In the genomic region with DNA sequence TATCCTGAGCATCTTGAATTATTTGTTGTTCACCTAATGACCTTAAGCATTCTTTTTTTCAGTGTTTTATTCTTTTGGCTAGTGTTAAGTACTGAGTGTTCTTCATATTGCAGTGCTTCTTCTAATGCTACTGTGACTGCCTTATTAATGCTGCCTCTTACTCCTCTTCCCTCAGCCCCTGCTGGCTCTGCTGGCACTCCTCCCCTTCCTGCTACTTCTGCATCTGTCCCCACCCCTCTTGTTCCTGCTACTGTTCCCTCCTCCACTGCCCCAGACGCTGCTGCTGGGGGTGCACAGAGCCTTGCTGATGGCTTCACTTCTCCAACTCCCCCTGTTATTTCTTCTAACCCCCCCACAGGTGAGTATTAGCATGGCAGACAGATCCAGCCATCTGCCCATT, we compare ENCODE assay signal across 20 mouse cellular contexts. TPM values are rescaled to one million over a fixed set of nuclear protein-coding genes. Genes with fewer than 3 reads are reported as not detected.
A peak's percentile ranks its signal among the peaks of the same experiment; 100 is the strongest.
DNase-seq lines count a peak whose midpoint lies in the region; ATAC-seq and TF ChIP-seq lines count a peak whose summit lies in the region.
"Had no signal": no experiment of that assay in that cellular context is flagged by ENCODE, and none has a peak within 500 bp of the region (broad histone marks: within the 10 kb centered on the region; RNA-seq: fewer than 3 reads in every experiment).

No protein-coding gene starts in this region.

- TF ChIP-seq CTCF in liver, postnatal 0 days (IDR thresholded peaks at IDR 0.05; ENCODE audit: low read depth), result no peak

- TF ChIP-seq EP300 in liver, postnatal 0 days (IDR thresholded peaks at IDR 0.05; ENCODE audit: low read depth), result no peak

- no peak for ATAC-seq in liver, postnatal 0 days
- 0 out of 2 replicates have a peak, but pooled peaks have one; percentile 32 for ATAC-seq in megakaryocyte progenitor cell, adult 5-6 weeks (replicated peaks; ENCODE audit: poor library complexity)
- ATAC-seq: forebrain, embryonic 14.5 days; forebrain, embryonic 16.5 days had no signal

- H3K27ac ChIP-seq in liver, postnatal 0 days (ENCODE audit: low read depth), result no peak overlapping the region
- H3K27ac ChIP-seq: embryonic facial prominence, embryonic 13.5 days; embryonic facial prominence, embryonic 15.5 days; forebrain, embryonic 10.5 days; forebrain, embryonic 12.5 days had no signal

- no peaks in the 10 kb centered on the region for H3K9me3 ChIP-seq in liver, postnatal 0 days (ENCODE audit: low read length)
- H3K9me3 ChIP-seq: embryonic facial prominence, embryonic 13.5 days; embryonic facial prominence, embryonic 15.5 days; forebrain, embryonic 10.5 days; forebrain, embryonic 12.5 days had no signal

- H3K4me3 ChIP-seq in liver, postnatal 0 days (ENCODE audit: low read depth, low read length), result no peak overlapping the region
- H3K4me3 ChIP-seq: embryonic facial prominence, embryonic 13.5 days; embryonic facial prominence, embryonic 15.5 days; erythroblast, embryonic 14.5 days; forebrain, embryonic 10.5 days; forebrain, embryonic 12.5 days had no signal

- peaks cover 4% of the 10 kb centered on the region for H3K36me3 ChIP-seq in liver, postnatal 0 days (replicated peaks; ENCODE audit: insufficient read depth, low read length)

- H3K4me2 ChIP-seq in liver, postnatal 0 days (ENCODE audit: low read depth, low read length), result no peak overlapping the region
- H3K4me2 ChIP-seq: embryonic facial prominence, embryonic 13.5 days; embryonic facial prominence, embryonic 15.5 days; forebrain, embryonic 12.5 days had no signal

- H3K9ac ChIP-seq in liver, postnatal 0 days (replicated peaks), result no peak overlapping the region
- H3K9ac ChIP-seq: embryonic facial prominence, embryonic 13.5 days; embryonic facial prominence, embryonic 15.5 days; forebrain, embryonic 12.5 days had no signal

- peak; percentile 50 to 75 for DNase-seq in cerebellum, postnatal 10 days
- no peak for DNase-seq in cerebellum, adult 11 months
- peak; percentile 28 to 41 for DNase-seq in cerebellum, postnatal 25 days
- DNase-seq in cerebellum, postnatal 4 days (ENCODE audit: low spot score in 2 of 2), result no peak
- peak; percentile 4 for DNase-seq in liver
- no peak for DNase-seq in liver, postnatal 0 days
- DNase-seq in urinary bladder, postnatal 4 days (ENCODE audit: low spot score in 2 of 2), result no peak
- DNase-seq: adrenal gland, adult 2 months; adrenal gland, postnatal 10 days; adrenal gland, postnatal 25 days; cerebellum, adult 9-10 months; embryo, embryonic 11 days had no signal

- H3K27me3 ChIP-seq in liver, postnatal 0 days (ENCODE audit: insufficient read depth, low read length), result no peaks in the 10 kb centered on the region
- H3K27me3 ChIP-seq: embryonic facial prominence, embryonic 13.5 days; embryonic facial prominence, embryonic 15.5 days; forebrain, embryonic 12.5 days had no signal

- 24% methylated on average over 1 of the region's 1 CpGs for WGBS in liver, postnatal 0 days (ENCODE audit: insufficient replicate concordance)

- no peaks in the 10 kb centered on the region for H3K4me1 ChIP-seq in liver, postnatal 0 days (ENCODE audit: insufficient read depth)
- H3K4me1 ChIP-seq: embryonic facial prominence, embryonic 13.5 days; embryonic facial prominence, embryonic 15.5 days; forebrain, embryonic 10.5 days; forebrain, embryonic 12.5 days had no signal

RNA-seq across cellular contexts. Expression of a gene that starts 40.5 kb away (rescaled TPM):
- polyA plus RNA-seq in liver, postnatal 0 days (2015; fragmentation: Nextera tagmentation; extraction: Ambion mirVana), result 2.0 and 2.6 TPM in 2 replicates
- 19.4 and 21.9 TPM in 2 replicates for total RNA-seq in megakaryocyte progenitor cell, adult 5-6 weeks (2015)
- 13.5 and 15.5 TPM in 2 replicates for total RNA-seq in megakaryocyte progenitor cell, adult 5-6 weeks (2017)

Comparison
In these comparisons a context has a peak if more than half of its experiments do, and no peak if none do; other contexts are left out.
1. DNase-seq: peak in cerebellum, postnatal 10 days (2 of 2), cerebellum, postnatal 25 days (2 of 2) and liver (single experiment); none in cerebellum, adult 11 months (single experiment), cerebellum, postnatal 4 days (0 of 2), liver, postnatal 0 days (single experiment) and urinary bladder, postnatal 4 days (0 of 2).